Mouse (Mus musculus) liver, embryonic 13.5 days (tissue): ENCODE results near the gene Dand5. TPM values are rescaled to one million over a fixed set of nuclear protein-coding genes. Genes with fewer than 3 reads are reported as not detected.

Source experiments
- ATAC-seq: fragments of 200-750 bp; cut with Nextera tagmentation; 2 replicates; pipeline ENCODE4 v1.8.0; 2017; ENCODE audit warnings: low read depth, mild to moderate bottlenecking, moderate number of reproducible peaks, moderate library complexity
- DNase-seq: peaks from one replicate; pipeline ENCODE4 v3.0.0; 2022
- H3K27ac ChIP-seq: fragments of 300-500 bp; sonication (generic); 2 replicates; pipeline ENCODE4 v1.5.1; 2015; ENCODE audit warnings: moderate library complexity, mild to moderate bottlenecking, inconsistent platforms
- H3K27me3 ChIP-seq: fragments of 300-500 bp; sonication (generic); 2 replicates; pipeline ENCODE4 v1.6.1; 2015; ENCODE audit warnings: mild to moderate bottlenecking, inconsistent platforms
- H3K36me3 ChIP-seq: fragments of 300-500 bp; sonication (generic); 2 replicates; pipeline ENCODE4 v1.6.1; 2015; ENCODE audit warnings: mild to moderate bottlenecking, inconsistent platforms
- H3K4me1 ChIP-seq: fragments of 300-500 bp; sonication (generic); replicated peaks from 2 replicates; pipeline ENCODE4 v1.6.1; 2015; ENCODE audit warnings: inconsistent platforms
- H3K4me2 ChIP-seq: fragments of 300-500 bp; sonication (generic); 2 replicates; pipeline ENCODE4 v1.6.1; 2015; ENCODE audit warnings: inconsistent platforms, mild to moderate bottlenecking, moderate library complexity
- H3K4me3 ChIP-seq: fragments of 300-500 bp; sonication (generic); replicated peaks from 2 replicates; pipeline ENCODE4 v1.5.1; 2015; ENCODE audit warnings: mild to moderate bottlenecking, inconsistent platforms
- H3K9ac ChIP-seq: fragments of 300-500 bp; sonication (generic); 2 replicates; pipeline ENCODE4 v1.6.1; 2015; ENCODE audit warnings: mild to moderate bottlenecking, inconsistent platforms
- H3K9me3 ChIP-seq: fragments of 300-500 bp; sonication (generic); replicated peaks from 2 replicates; pipeline ENCODE4 v1.6.1; 2016; ENCODE audit warnings: inconsistent platforms
- WGBS: fragments of 180-500 bp; shearing (Covaris S2); methylation state at CpG from one replicate; pipeline ENCODE4 v1.1.7; 2015; ENCODE audit not compliant: insufficient replicate concordance; 5-methylcytosine and 5-hydroxymethylcytosine counted together
- microRNA-seq: library from miRNA; unstranded; fragments of <30 nt; microRNA quantifications from one replicate; pipeline ENCODE4, GENCODE M21; 2016
- polyA plus RNA-seq: library from polyadenylated mRNA; unstranded; fragments of >200 nt; fragmentation: Nextera tagmentation; extraction: Ambion mirVana; gene quantifications from 2 replicates; pipeline ENCODE4 v1.2.1, GENCODE M21; 2015

Dand5 gene
- polyA plus RNA-seq, 1 experiment from 2014 or later = 3.7 TPM

DNA sequence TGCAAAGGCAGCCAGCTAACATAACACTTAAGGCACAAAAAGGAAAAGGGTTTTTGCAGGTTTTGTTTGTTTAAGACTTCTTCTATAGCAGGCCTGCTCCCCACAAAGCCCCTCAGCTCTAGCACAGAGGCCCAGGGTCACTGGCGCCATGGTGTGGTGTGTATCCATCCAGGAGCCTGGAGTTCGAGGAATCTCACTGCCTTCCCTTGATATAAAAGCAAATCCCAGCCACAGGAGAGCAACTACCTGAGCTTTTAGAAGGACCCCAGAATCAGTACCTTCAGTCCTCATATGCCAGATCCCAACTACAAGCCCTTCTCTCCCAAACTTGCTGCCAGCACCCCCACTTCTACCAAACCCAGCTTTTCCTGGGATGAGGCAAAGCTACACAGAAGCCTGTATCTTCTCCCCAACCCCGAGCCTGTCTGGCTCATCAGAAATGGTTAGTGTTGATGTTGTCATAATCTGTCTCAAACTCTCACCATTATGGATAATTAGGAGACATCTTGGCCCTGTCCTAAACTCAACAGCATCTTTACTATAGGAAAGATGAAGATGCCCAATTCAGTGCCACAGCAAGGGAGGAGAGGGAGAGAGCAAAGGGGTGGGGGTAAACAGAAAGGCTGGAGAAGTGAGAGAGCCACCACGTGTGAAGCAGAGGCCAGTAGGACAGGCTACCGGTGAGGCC lies 51.5 kb downstream of the Dand5 start:
- Histone ChIP-seq H3K27ac (no peak overlapping the region), H3K9ac (no peak overlapping the region), H3K9me3 (no peaks in the 10 kb centered on the region), H3K4me1 (peaks cover 26% of the 10 kb centered on the region), H3K36me3 (no peaks in the 10 kb centered on the region), H3K4me2 (no peak overlapping the region), H3K4me3 (no peak overlapping the region), H3K27me3 (peaks cover 91% of the 10 kb centered on the region)
- ATAC-seq = no peak
- no peak for DNase-seq
- 42% methylated on average over 5 of the region's 5 CpGs for WGBS

DNA sequence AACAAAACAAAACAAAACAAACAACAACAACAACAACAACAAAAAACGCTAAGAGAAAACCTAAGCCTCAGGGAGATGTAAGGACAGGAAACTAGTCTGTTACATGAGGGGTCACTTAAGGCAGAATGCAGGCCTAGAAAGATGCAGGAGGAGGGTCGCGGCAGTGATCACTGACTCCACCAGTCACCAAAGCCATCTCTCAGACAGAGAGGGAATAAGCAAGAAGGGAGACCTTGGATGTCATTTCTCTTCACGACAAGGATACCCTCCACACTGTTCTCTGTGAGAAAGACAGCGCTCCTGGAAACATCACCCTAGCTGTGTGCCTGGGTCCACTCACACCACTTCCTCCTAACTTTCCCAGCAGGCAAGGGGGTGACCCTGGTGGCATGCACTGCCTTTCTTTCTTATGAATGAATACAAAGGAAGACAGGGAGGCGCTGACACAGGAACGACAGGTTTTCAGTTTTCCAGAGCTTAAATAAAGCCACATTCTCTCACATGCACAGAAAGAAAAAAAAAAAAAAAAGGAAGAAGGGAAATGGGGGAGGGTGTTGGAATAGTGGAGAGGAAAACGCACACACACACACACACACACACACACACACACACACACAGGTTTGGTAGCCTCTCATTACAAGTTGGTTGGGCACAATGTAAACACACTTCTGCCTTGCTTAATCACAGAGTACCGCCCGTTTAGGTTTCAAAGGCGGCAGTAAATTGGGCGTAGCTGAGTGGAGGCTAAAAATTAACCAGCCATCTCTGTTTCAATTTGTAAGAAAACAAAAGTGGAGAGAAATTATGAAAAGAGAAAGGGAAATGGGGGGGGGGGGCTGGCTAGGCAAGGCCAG lies 52.3 kb downstream of the Dand5 start:
- Histone ChIP-seq H3K4me2 (no peak overlapping the region), H3K9ac (no peak overlapping the region), H3K4me1 (peaks cover 21% of the 10 kb centered on the region; the same call in 1 of the 2 replicates), H3K4me3 (no peak overlapping the region), H3K9me3 (no peaks in the 10 kb centered on the region), H3K36me3 (no peaks in the 10 kb centered on the region), H3K27ac (no peak overlapping the region), H3K27me3 (peaks cover 90% of the 10 kb centered on the region)
- ATAC-seq (no peak), DNase-seq (no peak)
- 52% methylated on average over 12 of the region's 12 CpGs for WGBS

DNA sequence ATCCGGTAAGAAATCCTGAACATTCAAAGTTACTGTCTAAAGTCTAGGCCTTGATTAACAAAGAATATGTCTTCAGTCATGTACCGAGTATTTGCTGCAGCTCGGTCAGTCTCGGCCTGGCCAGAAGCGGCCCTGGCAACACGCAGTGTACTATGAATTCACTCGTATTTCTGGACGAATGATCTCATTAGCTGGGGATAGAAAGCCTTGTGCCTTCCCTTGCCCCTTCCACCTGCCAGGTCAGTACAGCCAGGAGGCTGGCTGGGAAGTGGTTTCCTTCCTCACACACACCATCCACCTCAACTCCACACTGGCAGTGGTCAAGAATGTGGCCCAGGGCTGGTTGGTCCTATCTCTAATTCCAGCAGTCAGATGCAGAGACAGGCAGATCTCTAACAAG lies 53.3 kb downstream of the Dand5 start:
- no peak overlapping the region for H3K4me3 ChIP-seq
- peaks cover 14% of the 10 kb centered on the region; the same call in 1 of the 2 replicates for H3K4me1 ChIP-seq
- H3K9me3 ChIP-seq = no peaks in the 10 kb centered on the region
- ATAC-seq (no peak), DNase-seq (no peak)
- WGBS = 82% methylated on average over 8 of the region's 8 CpGs
- no peaks in the 10 kb centered on the region for H3K36me3 ChIP-seq
- H3K4me2 ChIP-seq = no peak overlapping the region
- no peak overlapping the region for H3K9ac ChIP-seq
- no peak overlapping the region for H3K27ac ChIP-seq
- H3K27me3 ChIP-seq = peaks cover 90% of the 10 kb centered on the region

DNA sequence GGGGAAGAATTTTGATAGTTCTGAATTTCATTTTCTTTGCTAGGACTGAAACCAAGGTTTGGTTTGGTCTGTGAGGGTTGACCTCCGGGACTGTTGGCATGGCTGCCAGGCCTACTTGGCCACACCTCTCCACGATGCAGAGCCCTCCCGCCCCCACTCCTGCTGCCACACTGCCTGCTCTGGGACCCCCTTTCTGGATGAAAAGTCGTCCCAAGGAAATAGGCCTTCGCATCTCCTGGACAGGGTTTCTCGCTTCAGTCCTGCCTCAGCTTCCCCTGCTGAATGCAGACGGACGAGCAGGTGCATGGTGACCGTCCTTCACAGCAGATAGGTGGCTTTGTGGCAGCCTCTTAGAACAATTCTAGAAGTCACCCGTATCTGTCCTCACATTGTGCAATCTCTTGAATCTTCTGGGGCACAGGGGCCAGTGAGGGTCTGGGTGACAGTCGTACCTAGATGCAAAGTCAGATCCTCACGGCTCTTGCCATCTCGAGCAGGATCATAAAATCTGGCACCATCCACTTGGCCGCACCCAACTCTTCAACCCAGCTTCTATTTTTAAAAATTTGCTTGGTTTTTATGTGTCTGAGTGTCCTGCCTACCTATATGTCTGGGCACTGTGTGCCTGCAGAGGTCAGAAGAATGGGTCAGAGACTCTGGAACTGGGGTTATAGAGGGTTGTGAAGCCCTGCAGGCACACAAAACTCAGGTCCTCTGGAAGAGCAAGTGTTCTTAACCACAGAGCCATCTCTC lies 54.1 kb downstream of the Dand5 start:
- 80% methylated on average over 14 of the region's 14 CpGs for WGBS
- H3K4me2 ChIP-seq = no peak overlapping the region
- DNase-seq (no peak), ATAC-seq (no peak)
- H3K27ac ChIP-seq = no peak overlapping the region
- no peak overlapping the region for H3K9ac ChIP-seq
- H3K36me3 ChIP-seq = no peaks in the 10 kb centered on the region
- no peak overlapping the region for H3K4me3 ChIP-seq
- H3K27me3 ChIP-seq = peaks cover 88% of the 10 kb centered on the region
- H3K9me3 ChIP-seq = no peaks in the 10 kb centered on the region
- H3K4me1 ChIP-seq = peaks cover 11% of the 10 kb centered on the region; the same call in 1 of the 2 replicates

DNA sequence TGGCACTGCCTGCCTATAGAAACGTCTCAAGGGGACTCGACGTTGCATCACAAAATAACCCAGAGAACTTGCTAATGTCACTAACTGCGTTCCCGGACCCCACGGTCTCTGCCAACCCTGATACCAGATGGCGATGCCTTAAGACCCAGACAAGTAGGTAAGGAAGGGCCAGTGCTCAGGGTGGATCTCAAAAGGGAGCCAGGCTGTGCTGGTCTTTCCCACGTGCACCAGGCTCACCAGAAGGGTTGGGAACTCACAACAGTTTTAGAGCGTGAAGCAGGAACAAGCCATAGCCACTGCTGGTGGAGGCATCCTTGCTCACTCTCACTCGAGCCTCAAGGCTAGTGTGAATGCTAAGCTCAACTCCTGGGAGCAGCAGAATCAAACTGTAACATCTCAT lies 55.4 kb downstream of the Dand5 start:
- H3K4me3 ChIP-seq = no peak overlapping the region
- no peak overlapping the region for H3K27ac ChIP-seq
- H3K9me3 ChIP-seq = no peaks in the 10 kb centered on the region
- H3K4me2 ChIP-seq = no peak overlapping the region
- WGBS = 72% methylated on average over 10 of the region's 10 CpGs
- H3K36me3 ChIP-seq = no peaks in the 10 kb centered on the region
- no peak for ATAC-seq
- H3K27me3 ChIP-seq = peaks cover 75% of the 10 kb centered on the region
- peaks cover 9% of the 10 kb centered on the region; the same call in 1 of the 2 replicates for H3K4me1 ChIP-seq
- no peak overlapping the region for H3K9ac ChIP-seq
- no peak for DNase-seq

DNA sequence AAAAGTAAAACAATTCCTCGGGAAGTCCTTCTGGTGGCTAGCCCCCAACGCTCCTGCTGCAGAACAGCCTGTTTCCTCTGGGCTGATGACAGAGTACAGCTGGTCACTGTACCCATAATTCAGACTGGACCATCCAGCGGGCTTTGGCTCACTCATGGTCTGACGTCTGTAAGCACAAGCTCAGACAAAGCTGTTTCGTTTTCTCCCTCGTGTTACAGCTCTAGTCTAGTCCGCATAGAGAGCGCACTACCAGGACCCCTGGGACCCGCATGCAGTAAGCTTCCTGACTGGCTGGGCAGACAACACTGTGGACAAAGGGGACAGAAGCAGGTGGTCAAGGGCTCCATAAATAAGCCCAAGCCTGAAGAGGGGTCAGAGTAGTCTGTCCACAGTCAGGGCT lies 56.2 kb downstream of the Dand5 start:
- 0 out of 2 replicates have a peak, but pooled peaks cover 9% of the 10 kb centered on the region for H3K4me1 ChIP-seq
- no peak overlapping the region for H3K27ac ChIP-seq
- no peak overlapping the region for H3K4me3 ChIP-seq
- H3K9me3 ChIP-seq = no peaks in the 10 kb centered on the region
- H3K36me3 ChIP-seq = no peaks in the 10 kb centered on the region
- H3K4me2 ChIP-seq = no peak overlapping the region
- ATAC-seq (no peak), DNase-seq (no peak)
- no peak overlapping the region for H3K9ac ChIP-seq
- peaks cover 69% of the 10 kb centered on the region for H3K27me3 ChIP-seq
- 76% methylated on average over 9 of the region's 9 CpGs for WGBS

DNA sequence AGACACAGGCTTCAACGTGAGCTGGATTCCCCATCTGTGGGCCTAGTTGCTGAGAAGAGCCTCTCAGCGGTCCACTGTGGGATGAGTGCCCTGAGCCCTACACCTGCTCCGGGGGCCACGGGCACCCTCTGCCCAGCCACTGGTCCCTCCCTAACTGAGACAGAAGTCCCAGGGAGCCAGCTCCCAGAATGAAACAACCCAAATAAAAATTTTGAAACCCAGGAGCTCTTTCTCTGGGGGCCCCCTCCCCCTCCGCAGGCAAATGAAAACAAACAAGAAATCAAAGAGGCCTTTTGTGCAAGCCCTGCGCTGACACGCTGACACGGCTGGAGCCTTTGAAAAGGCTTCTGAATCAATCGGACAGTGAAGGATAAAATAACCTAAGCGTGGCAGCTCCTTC lies 57.0 kb downstream of the Dand5 start:
- Histone ChIP-seq H3K4me1 (0 out of 2 replicates have a peak, but pooled peaks cover 4% of the 10 kb centered on the region), H3K4me3 (no peak overlapping the region), H3K4me2 (no peak overlapping the region), H3K36me3 (no peaks in the 10 kb centered on the region), H3K27ac (no peak overlapping the region), H3K27me3 (peaks cover 68% of the 10 kb centered on the region), H3K9ac (no peak overlapping the region), H3K9me3 (no peaks in the 10 kb centered on the region)
- WGBS = 71% methylated on average over 10 of the region's 10 CpGs
- no peak for ATAC-seq
- no peak for DNase-seq

Small RNA genes lying within 50 kb of the gene (microRNA-seq; reads per million reads assigned to microRNA genes)
- 10.0 reads per million, percentile 23 among the genes with 10 or more reads in this experiment for gene Mir7069

Other genes with a start within 250 kb of the Dand5 start
- 20.5 and 24.1 TPM in 2 replicates for gene Ier2, start 160.0 kb downstream of the Dand5 start, polyA plus RNA-seq
- gene Trmt1, start 136.5 kb downstream of the Dand5 start, polyA plus RNA-seq = 45.9 and 46.8 TPM in 2 replicates
- gene Nacc1, start 135.0 kb downstream of the Dand5 start, polyA plus RNA-seq = 6.9 and 7.6 TPM in 2 replicates
- gene Lyl1, start 121.4 kb downstream of the Dand5 start, polyA plus RNA-seq = 61.2 and 61.3 TPM in 2 replicates
- 9.6 and 10.0 TPM in 2 replicates for gene G430095P16Rik, start 99.8 kb downstream of the Dand5 start, polyA plus RNA-seq
- 2.3 and 3.4 TPM in 2 replicates for gene Nfix, start 22.5 kb downstream of the Dand5 start, polyA plus RNA-seq
- 60.6 and 63.2 TPM in 2 replicates for gene Gadd45gip1, start 8.7 kb upstream of the Dand5 start, polyA plus RNA-seq
- gene Rad23a, start 17.8 kb upstream of the Dand5 start, polyA plus RNA-seq = 269 and 278 TPM in 2 replicates
- gene Calr, start 24.1 kb upstream of the Dand5 start, polyA plus RNA-seq = 511 and 613 TPM in 2 replicates
- 82.3 and 83.1 TPM in 2 replicates for gene Farsa, start 34.2 kb upstream of the Dand5 start, polyA plus RNA-seq
- gene Syce2, start 49.3 kb upstream of the Dand5 start, polyA plus RNA-seq = 84.1 and 90.4 TPM in 2 replicates
- gene Gcdh, start 71.1 kb upstream of the Dand5 start, polyA plus RNA-seq = 44.7 and 48.6 TPM in 2 replicates
- 469 and 494 TPM in 2 replicates for gene Klf1, start 79.1 kb upstream of the Dand5 start, polyA plus RNA-seq
- gene Dnase2a, start 85.7 kb upstream of the Dand5 start, polyA plus RNA-seq = 9.3 and 10.4 TPM in 2 replicates
- gene Mast1, start 114.5 kb upstream of the Dand5 start, polyA plus RNA-seq = 0.12 and 0.13 TPM in 2 replicates
- 0.33 and 0.56 TPM in 2 replicates for gene Rtbdn, start 124.2 kb upstream of the Dand5 start, polyA plus RNA-seq
- not detected in 2 replicates for gene Gm49661, start 146.6 kb upstream of the Dand5 start, polyA plus RNA-seq
- gene Prdx2, start 146.8 kb upstream of the Dand5 start, polyA plus RNA-seq = 1,982 and 2,114 TPM in 2 replicates
- gene Rnaseh2a, start 146.9 kb upstream of the Dand5 start, polyA plus RNA-seq = 130 TPM in 2 replicates
- gene Junb, start 155.9 kb upstream of the Dand5 start, polyA plus RNA-seq = 12.2 and 15.3 TPM in 2 replicates
- gene Hook2, start 167.8 kb upstream of the Dand5 start, polyA plus RNA-seq = 7.2 and 7.4 TPM in 2 replicates
- not detected in 2 replicates for gene Best2, start 191.7 kb upstream of the Dand5 start, polyA plus RNA-seq
- gene Asna1, start 202.5 kb upstream of the Dand5 start, polyA plus RNA-seq = 80.1 and 81.5 TPM in 2 replicates
- 83.1 and 91.4 TPM in 2 replicates for gene Trir, start 204.0 kb upstream of the Dand5 start, polyA plus RNA-seq
- gene Tnpo2, start 214.1 kb upstream of the Dand5 start, polyA plus RNA-seq = 24.0 and 28.2 TPM in 2 replicates
- gene Fbxw9, start 237.2 kb upstream of the Dand5 start, polyA plus RNA-seq = 8.7 and 9.0 TPM in 2 replicates
- gene Gm5741, start 245.2 kb upstream of the Dand5 start, polyA plus RNA-seq = not detected in 2 replicates
- gene Dhps, start 248.9 kb upstream of the Dand5 start, polyA plus RNA-seq = 41.2 and 42.9 TPM in 2 replicates